Mouse (Mus musculus): ENCODE measurements around the gene Gdi1. TPM values are rescaled to one million over a fixed set of nuclear protein-coding genes. Genes with fewer than 3 reads are reported as not detected.
"Not testable (repeated sequence)": the region's sequence is repeated elsewhere in the genome, so short reads cannot be mapped to it uniquely, and the experiment has no call there.

Gdi1 gene
- polyA plus RNA-seq, 1 experiment from 2014 or later: 86.1 TPM

- Histone ChIP-seq H3K79me2 (ENCODE audit: inconsistent target) (peaks cover 36% of the 10 kb centered on the region), H3K27ac (peak within 1 kb of the TSS; percentile 59), H3K36me3 (ENCODE audit: inconsistent target) (no peaks in the 10 kb centered on the region), H3K4me3 (ENCODE audit: inconsistent target) (peak within 1 kb of the TSS; percentile 65)
- WGBS (ENCODE audit: missing documents): 21% methylated on average over 25 of the region's 37 CpGs
These were observed 8.0 kb upstream of the Gdi1 start, which contains the start of gene Atp6ap1 for GRCm38 (mm10) chrX:74296538-74297448. Gene Atp6ap1 (plus strand): TSS chrX:74297097.

DNA sequence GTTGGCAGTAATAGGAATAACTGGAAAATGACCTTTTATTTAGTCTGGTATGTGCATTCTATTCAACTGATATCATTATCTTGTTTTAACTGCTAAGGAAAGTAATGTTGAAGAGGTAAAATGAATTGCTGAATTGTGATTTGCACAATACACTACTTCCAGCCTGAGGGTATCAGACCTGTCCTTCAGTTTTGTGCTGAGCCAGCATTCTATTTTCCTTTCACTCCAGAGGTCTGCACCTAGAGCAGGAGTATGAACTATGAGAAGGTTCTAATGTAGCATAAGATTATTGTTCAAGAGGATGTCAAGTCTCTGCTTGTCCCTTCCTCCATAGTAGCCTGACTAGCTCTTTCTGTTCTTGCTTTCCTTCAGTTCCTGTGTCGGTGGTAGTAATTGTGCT, 6.5 kb upstream of the Gdi1 start:
- Histone ChIP-seq H3K79me2 (ENCODE audit: inconsistent target) (peaks cover 51% of the 10 kb centered on the region), H3K4me3 (ENCODE audit: inconsistent target) (no peak overlapping the region), H3K27ac (no peak overlapping the region), H3K36me3 (ENCODE audit: inconsistent target) (no peaks in the 10 kb centered on the region)
- 100% methylated on average over 1 of the region's 1 CpGs for WGBS (ENCODE audit: missing documents)

DNA sequence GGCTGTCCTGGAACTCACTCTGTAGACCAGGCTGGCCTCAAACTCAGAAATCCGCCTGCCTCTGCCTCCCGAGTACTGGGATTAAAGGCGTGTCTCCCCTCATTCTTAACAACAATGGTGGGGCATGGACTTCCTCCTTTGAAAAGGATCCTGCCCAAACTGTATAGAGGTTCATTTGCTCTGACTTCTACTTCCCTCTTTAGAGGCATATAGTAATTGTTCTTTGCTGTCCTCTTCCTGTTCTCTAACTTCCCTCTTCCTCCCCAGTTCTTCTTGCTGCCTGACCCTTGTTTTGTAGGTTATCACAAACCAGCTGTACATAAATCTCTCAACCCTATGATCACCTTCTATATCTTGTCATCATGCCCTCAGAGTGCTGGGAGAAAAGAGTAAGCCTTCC, 5.1 kb upstream of the Gdi1 start:
- WGBS (ENCODE audit: missing documents): 67% methylated on average over 3 of the region's 3 CpGs
- Histone ChIP-seq H3K27ac (peak overlapping the region; percentile 65), H3K36me3 (ENCODE audit: inconsistent target) (no peaks in the 10 kb centered on the region), H3K4me3 (ENCODE audit: inconsistent target) (no peak overlapping the region), H3K79me2 (ENCODE audit: inconsistent target) (peaks cover 54% of the 10 kb centered on the region)

DNA sequence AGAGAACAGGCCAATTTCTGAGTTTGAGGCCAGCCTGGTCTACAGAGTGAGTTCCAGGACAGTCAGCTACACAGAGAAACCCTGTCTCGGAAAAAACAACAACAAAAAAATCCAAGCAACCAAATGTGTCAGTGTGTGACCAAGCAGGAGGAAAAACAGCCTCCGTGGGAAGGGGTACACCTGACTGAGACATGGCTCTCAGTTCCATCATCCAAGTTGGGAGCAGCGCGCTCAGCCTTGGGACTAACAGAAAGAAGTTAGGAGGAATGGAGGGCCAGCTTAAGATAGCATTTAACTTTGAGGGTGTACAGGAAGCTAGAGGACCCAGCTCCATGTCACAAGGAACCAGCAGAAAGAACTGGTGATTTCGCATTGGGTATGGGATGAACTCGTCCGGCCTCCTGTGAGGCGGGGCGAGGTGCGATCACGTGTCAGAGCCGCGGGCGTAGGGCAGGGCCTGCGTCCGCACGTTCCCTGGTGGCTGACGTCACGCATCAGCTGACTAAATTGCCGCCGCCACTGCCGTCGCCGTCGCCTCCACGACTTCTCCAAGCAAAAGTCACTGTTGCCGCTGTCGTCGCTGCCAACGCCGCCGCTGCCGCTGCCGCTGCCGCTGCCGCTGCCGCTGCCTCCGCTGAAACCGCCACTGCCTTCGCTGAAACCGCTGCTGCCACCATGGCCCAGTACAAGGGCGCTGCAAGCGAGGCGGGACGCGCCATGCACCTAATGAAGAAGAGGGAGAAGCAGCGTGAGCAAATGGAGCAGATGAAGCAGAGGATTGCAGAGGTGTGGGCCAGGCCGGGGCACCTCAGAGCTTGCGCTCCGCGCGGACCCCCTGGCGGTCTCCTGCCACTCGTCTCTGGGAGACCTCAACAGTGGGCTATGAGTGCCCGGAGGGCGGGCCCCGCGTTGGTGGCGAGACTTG, 8.0 kb downstream of the Gdi1 start, which contains the start of gene Fam50a:
Fam50a (plus strand) TSS at position 494 of the 925 bp plus-strand sequence.
- peak within 1 kb of the TSS; percentile 60 for H3K27ac ChIP-seq
- H3K36me3 ChIP-seq (ENCODE audit: inconsistent target): peaks cover 9% of the 10 kb centered on the region; the same call in 1 of the 2 replicates
- H3K79me2 ChIP-seq (ENCODE audit: inconsistent target): peaks cover 23% of the 10 kb centered on the region
- WGBS (ENCODE audit: missing documents): 17% methylated on average over 47 of the region's 59 CpGs
- peak within 1 kb of the TSS; percentile 51 for H3K4me3 ChIP-seq (ENCODE audit: inconsistent target)

DNA sequence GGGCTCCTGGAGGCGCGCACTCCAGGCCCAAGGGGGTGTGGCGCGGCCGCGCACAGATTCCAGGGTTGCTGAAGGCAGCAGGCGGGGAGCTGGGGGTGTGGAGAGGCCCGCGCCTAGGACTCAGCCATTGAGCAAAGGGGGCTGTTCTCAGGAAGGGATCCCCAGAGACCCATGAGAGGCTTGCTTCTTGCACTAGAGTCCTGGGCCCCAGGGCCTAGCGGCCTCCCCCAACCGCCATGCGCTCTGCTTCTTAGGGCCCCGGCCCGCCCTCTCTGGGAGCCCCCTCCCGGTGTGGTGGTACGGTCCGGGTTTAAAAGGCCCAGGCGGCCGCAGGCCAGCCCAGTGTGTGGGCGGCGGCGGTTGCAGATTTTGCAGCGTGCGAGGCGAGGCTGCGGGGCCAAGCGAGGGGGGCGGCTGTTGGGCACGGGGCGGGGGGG, 23.9 kb downstream of the Gdi1 start, which contains the start of gene Plxna3:
Plxna3 (plus strand) TSS at position 342 of the 437 bp plus-strand sequence.
- H3K36me3 ChIP-seq (ENCODE audit: inconsistent target): no peaks in the 10 kb centered on the region
- H3K27ac ChIP-seq: peak within 1 kb of the TSS; percentile 32; the same call in 1 of the 2 replicates
- H3K79me2 ChIP-seq (ENCODE audit: inconsistent target): no peaks in the 10 kb centered on the region
- WGBS (ENCODE audit: missing documents): 28% methylated on average over 12 of the region's 30 CpGs
- no peak within 1 kb of the TSS for H3K4me3 ChIP-seq (ENCODE audit: inconsistent target)

GRCm38 (mm10) chrX:74329215-74329671, 24.4 kb downstream of the Gdi1 start:
- Histone ChIP-seq H3K79me2 (ENCODE audit: inconsistent target) (no peaks in the 10 kb centered on the region), H3K27ac (no peak overlapping the region), H3K36me3 (ENCODE audit: inconsistent target) (no peaks in the 10 kb centered on the region), H3K4me3 (ENCODE audit: inconsistent target) (no peak overlapping the region)
- WGBS (ENCODE audit: missing documents): 51% methylated on average over 9 of the region's 10 CpGs

GRCm38 (mm10) chrX:74330166-74330930, 25.6 kb downstream of the Gdi1 start:
- H3K79me2 ChIP-seq (ENCODE audit: inconsistent target): no peaks in the 10 kb centered on the region
- no peak overlapping the region for H3K27ac ChIP-seq
- no peak overlapping the region for H3K4me3 ChIP-seq (ENCODE audit: inconsistent target)
- no peaks in the 10 kb centered on the region for H3K36me3 ChIP-seq (ENCODE audit: inconsistent target)
- WGBS (ENCODE audit: missing documents): 93% methylated on average over 2 of the region's 2 CpGs

DNA sequence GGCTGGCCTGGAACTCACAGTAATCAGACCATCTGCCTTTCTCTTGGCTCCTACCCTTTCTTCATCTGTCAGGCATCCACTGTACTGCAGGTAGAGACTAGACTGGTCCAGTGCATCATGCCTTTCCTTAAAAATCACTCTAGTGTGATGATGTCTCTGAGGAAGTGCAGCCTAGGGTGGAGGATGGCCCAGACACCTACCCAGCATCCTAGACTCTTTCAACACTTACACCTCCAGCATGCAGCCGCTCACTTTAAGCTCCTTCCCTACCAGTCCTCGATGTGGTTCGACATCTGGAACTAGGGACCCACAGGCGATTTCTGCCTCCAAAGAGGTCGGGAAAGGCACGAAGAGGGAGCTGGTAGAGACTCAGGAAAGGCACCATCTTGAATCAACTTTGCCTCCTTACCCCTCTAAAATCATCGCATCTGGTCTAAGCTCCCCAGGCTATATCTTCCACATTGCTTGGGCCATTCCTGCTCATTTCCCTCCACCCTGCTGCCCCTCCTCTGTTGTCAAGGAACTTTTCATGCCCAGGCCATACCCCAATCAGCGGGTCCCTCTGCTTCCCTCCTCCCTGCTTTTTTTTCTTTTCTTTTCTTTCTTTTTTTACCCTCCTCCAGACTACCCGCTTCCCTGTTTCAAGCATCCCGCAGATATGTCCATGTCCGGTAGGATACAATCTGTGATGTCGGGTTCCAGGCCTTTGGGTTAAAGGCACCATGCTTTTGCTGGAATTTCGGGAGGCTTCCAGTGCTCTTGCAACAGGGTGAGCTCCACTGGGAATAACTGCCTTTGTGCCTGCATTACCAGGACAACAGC, 48.1 kb downstream of the Gdi1 start:
- Histone ChIP-seq H3K4me3 (ENCODE audit: inconsistent target) (peak overlapping the region; percentile 54), H3K27ac (peak overlapping the region; percentile 33), H3K79me2 (ENCODE audit: inconsistent target) (no peaks in the 10 kb centered on the region), H3K36me3 (ENCODE audit: inconsistent target) (no peaks in the 10 kb centered on the region)
- 20% methylated on average over 11 of the region's 13 CpGs for WGBS (ENCODE audit: missing documents)

DNA sequence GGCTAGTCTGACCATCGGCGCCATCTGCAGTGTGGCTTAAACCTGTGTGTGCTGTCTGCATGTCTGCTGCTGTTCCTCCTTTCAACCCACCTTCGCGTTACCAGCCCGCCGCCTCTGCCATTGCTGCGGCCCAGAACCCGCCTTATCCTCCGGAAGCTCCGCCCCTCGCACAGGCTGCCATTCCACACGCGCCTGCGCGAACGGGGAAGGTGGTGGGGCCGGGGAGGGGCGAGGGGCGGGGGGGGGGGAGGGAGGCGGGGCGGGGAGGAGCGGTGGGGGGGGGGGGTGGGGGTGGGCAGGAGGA, 48.6 kb downstream of the Gdi1 start, which contains the start of gene Lage3:
Lage3 (minus strand) TSS at position 152 of the 304 bp plus-strand sequence.
- no peaks in the 10 kb centered on the region for H3K36me3 ChIP-seq (ENCODE audit: inconsistent target)
- peak within 1 kb of the TSS; percentile 54 for H3K4me3 ChIP-seq (ENCODE audit: inconsistent target)
- H3K27ac ChIP-seq: peak within 1 kb of the TSS; percentile 33
- 33% methylated on average over 9 of the region's 22 CpGs for WGBS (ENCODE audit: missing documents)
- H3K79me2 ChIP-seq (ENCODE audit: inconsistent target): no peaks in the 10 kb centered on the region

DNA sequence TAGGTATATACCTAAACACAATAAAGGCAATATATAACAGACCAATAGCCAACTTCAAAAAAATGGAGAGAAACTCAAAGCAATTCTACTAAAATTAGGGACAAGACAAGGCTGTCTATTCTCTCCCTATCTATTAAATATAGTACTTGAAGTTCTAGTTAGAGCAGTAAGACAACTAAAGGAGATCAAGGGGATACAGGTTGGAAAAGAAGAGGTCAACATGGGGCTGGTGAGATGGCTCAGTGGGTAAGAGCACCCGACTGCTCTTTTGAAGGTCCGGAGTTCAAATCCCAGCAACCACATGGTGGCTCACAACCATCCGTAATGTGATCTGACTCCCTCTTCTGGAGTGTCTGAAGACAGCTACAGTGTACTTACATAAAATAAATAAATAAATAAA, 52.3 kb downstream of the Gdi1 start:
- not testable (repeated sequence) for H3K4me3 ChIP-seq (ENCODE audit: inconsistent target); H3K36me3 ChIP-seq (ENCODE audit: inconsistent target); H3K79me2 ChIP-seq (ENCODE audit: inconsistent target); H3K27ac ChIP-seq
- 86% methylated on average over 1 of the region's 3 CpGs for WGBS (ENCODE audit: missing documents)

GRCm38 (mm10) chrX:74359171-74359570, 54.4 kb downstream of the Gdi1 start:
- 71% methylated on average over 11 of the region's 11 CpGs for WGBS (ENCODE audit: missing documents)
- Histone ChIP-seq H3K27ac (no peak overlapping the region), H3K4me3 (ENCODE audit: inconsistent target) (no peak overlapping the region), H3K36me3 (ENCODE audit: inconsistent target) (no peaks in the 10 kb centered on the region), H3K79me2 (ENCODE audit: inconsistent target) (no peaks in the 10 kb centered on the region)
